Mouse (Mus musculus): ENCODE results near the gene Mob3c. TPM values are rescaled to one million over a fixed set of nuclear protein-coding genes. Genes with fewer than 3 reads are reported as not detected.

Gene Mob3c
- polyA plus RNA-seq (2015; fragmentation: Nextera tagmentation; extraction: Ambion mirVana): 14.0 and 14.1 TPM in 2 replicates

DNA sequence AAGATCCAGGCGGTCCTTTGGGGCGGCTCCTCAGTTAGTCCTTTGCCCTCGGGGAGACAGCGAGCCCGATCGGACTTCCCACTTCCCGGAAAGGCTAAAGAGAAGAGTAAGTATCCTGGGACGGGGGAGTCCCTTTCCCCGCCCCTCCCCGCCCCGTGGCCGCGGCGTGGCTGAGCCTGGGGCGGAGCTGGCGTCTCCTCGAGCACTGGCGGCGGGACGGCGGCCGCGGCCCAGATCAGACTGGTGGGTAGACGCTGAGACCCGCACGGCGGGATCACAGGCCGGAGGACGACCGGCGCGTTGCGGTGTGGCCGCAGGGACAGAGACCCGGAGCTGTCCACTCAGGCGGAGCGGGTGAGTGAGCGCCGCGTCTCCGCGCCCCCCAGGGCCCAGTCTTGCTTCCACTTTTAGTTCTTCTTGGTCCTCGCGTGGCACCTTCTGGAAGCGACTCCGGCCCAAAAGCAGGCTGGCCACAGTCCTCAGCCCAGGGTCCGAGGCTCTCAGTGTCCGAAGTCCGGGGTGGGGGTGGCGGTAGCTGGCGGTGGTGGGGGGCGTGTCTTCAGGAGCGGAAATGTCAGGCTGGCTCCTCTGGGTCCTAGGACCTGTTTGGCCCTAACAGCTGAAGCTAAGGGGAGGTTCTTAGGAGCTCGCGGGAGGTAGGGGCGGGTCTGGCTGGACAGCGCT lies at the start of gene Mob3c:
Gene Mob3c, plus strand, starts transcription at position 205 of the 684 bp plus-strand sequence.
- H3K4me2 ChIP-seq: peak within 1 kb of the TSS; percentile 77
- ATAC-seq (ENCODE audit: insufficient number of reproducible peaks, low FRiP score, low TSS enrichment, low read depth): peak; percentile 82
- peaks cover 16% of the 10 kb centered on the region for H3K4me1 ChIP-seq
- peaks cover 19% of the 10 kb centered on the region for H3K36me3 ChIP-seq
- peak within 1 kb of the TSS; percentile 88 for H3K4me3 ChIP-seq
- H3K27ac ChIP-seq: peak within 1 kb of the TSS; percentile 85
- no peaks in the 10 kb centered on the region for H3K9me3 ChIP-seq
- H3K27me3 ChIP-seq: no peaks in the 10 kb centered on the region
- H3K9ac ChIP-seq: peak within 1 kb of the TSS; percentile 81
- under 1% methylated on average over 55 of the region's 57 CpGs for WGBS

DNA sequence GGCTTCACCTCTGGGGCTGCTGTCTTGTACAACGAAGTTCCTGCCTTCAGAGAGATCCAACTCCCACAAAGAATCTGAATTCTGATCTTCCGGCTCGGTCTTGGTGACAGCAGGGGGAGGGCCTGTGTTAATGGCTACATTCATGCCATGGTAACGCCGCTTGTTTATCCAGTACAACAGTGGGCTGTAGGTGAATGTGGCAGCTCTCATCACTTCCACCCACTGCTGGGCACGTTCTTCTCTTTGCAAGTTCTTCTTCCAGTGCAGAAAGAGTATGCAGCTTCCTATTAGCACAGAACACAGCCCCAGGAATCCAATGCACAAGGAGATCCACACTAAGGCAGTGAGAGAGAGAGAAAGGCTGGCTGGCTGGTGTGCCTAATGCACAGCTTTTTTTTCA lies 47.6 kb upstream of the Mob3c start:
- Histone ChIP-seq H3K27ac (no peak overlapping the region), H3K27me3 (no peaks in the 10 kb centered on the region), H3K4me2 (no peak overlapping the region), H3K9me3 (no peaks in the 10 kb centered on the region), H3K4me3 (no peak overlapping the region), H3K36me3 (peaks cover 16% of the 10 kb centered on the region), H3K4me1 (peaks cover 8% of the 10 kb centered on the region; the same call in 1 of the 2 replicates), H3K9ac (no peak overlapping the region)
- no peak for ATAC-seq (ENCODE audit: insufficient number of reproducible peaks, low FRiP score, low TSS enrichment, low read depth)
- 45% methylated on average over 6 of the region's 6 CpGs for WGBS

DNA sequence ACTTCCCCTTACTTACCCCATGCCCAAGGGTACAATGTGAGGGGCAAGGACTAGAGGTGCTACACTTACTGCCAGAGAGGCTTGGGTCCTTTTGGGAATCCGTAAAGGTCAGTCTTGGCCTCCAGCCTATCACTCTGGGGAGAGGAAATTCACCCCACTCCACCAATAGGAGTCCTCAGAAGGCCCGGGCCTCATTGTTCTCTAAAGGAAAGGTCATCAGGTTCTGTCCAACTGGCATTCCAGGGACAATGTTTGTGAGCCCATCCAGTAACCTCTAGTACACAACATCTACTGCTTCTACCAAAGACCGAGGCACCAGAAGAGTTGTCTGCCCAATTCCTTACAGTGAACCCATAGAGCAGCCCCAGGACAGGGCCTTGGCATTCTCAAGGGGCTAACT lies 47.0 kb upstream of the Mob3c start, which contains the start of gene Tex38:
Gene Tex38, minus strand, starts transcription at position 101 of the 400 bp plus-strand sequence.
- Histone ChIP-seq H3K4me2 (no peak within 1 kb of the TSS), H3K9me3 (no peaks in the 10 kb centered on the region), H3K36me3 (peaks cover 16% of the 10 kb centered on the region), H3K27me3 (no peaks in the 10 kb centered on the region), H3K4me1 (peaks cover 13% of the 10 kb centered on the region; the same call in 1 of the 2 replicates), H3K4me3 (no peak within 1 kb of the TSS), H3K9ac (no peak within 1 kb of the TSS), H3K27ac (no peak within 1 kb of the TSS)
- ATAC-seq (ENCODE audit: insufficient number of reproducible peaks, low FRiP score, low TSS enrichment, low read depth): no peak
- WGBS: 78% methylated on average over 3 of the region's 3 CpGs

DNA sequence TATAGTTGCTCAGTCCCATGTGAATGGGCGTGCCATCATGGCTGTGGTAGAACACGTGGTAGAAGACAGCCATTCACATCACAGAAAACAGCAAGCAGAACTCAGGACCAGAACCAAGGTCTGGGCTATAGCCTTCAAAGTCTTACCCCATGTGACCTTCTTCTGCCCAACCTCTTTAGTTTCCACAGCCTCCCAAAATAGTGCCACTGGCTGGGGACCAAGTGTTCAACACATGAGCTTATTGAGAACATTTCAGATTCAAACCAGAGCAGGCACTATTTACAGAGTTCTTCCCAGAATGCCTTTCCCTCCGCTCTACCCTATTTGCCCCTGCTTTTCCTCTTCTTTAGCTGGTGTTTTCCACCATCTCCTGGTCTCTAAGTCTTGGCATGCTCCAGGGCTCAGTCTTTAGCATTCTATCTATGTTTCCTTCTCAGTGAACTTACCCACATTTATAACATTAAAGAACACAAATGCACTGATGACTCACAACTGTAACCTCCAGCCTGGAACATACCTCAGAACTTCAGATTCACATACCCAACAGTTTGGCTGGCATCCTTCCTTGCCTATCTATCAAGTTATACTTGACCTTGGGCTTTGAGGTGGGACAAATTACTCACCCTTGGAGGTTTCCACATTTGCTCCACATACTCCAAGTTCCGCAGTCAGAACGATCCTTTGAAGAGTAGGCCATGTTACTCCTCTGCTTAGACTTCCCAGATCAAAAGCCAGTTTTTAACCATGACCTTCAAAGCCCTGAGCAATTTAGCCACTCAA lies 45.7 kb upstream of the Mob3c start:
- Histone ChIP-seq H3K4me2 (no peak overlapping the region), H3K9me3 (no peaks in the 10 kb centered on the region), H3K36me3 (peaks cover 7% of the 10 kb centered on the region; the same call in 1 of the 2 replicates), H3K9ac (no peak overlapping the region), H3K27me3 (no peaks in the 10 kb centered on the region), H3K4me3 (no peak overlapping the region), H3K4me1 (peaks cover 13% of the 10 kb centered on the region; the same call in 1 of the 2 replicates), H3K27ac (no peak overlapping the region)
- WGBS: 86% methylated on average over 5 of the region's 5 CpGs
- ATAC-seq (ENCODE audit: insufficient number of reproducible peaks, low FRiP score, low TSS enrichment, low read depth): no peak

DNA sequence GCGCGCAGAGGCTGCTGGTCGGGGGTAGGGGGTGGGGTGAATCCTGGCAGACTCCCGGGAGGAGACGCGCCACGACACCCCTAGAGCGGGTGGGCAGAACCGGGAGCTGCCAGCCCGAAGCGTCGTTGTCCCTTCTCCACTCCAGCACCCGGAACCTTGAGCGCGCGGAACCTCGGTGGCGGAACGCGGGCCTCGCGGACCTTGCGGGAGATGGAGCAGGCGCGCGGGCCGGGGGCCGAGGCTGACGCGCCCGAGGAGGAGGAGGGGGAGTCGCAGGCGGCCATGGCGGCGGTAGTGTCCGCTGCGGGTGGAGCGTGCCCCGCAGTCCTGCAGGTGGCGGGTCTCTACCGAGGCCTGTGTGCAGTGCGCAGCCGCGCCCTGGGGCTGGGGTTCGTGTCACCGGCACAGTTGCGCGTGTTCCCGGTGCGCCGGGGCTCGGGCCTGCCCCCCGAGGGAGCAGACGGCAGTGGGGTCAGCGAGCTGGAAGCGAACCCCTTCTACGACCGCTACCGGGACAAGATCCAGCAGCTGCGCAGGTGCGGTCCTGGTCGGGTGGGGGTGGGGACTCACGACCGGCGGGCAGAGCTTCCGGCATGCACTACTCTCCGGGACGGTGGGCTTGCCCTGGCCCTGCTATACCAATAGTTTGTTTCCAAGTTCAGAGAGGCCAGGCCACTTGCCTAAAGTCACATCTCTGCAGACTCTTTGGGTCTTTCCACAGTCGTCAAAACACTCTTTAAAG lies 43.0 kb upstream of the Mob3c start, which contains the start of gene Atpaf1:
Gene Atpaf1, plus strand, starts transcription at position 44 of the 742 bp plus-strand sequence.
- Histone ChIP-seq H3K36me3 (peaks cover 22% of the 10 kb centered on the region; the same call in 1 of the 2 replicates), H3K27me3 (no peaks in the 10 kb centered on the region), H3K4me2 (peak within 1 kb of the TSS; percentile 76), H3K27ac (peak within 1 kb of the TSS; percentile 65), H3K9me3 (no peaks in the 10 kb centered on the region), H3K4me3 (peak within 1 kb of the TSS; percentile 70), H3K4me1 (peaks cover 13% of the 10 kb centered on the region; the same call in 1 of the 2 replicates), H3K9ac (peak within 1 kb of the TSS; percentile 63)
- WGBS: under 1% methylated on average over 69 of the region's 69 CpGs
- ATAC-seq (ENCODE audit: insufficient number of reproducible peaks, low FRiP score, low TSS enrichment, low read depth): peak; percentile 64

DNA sequence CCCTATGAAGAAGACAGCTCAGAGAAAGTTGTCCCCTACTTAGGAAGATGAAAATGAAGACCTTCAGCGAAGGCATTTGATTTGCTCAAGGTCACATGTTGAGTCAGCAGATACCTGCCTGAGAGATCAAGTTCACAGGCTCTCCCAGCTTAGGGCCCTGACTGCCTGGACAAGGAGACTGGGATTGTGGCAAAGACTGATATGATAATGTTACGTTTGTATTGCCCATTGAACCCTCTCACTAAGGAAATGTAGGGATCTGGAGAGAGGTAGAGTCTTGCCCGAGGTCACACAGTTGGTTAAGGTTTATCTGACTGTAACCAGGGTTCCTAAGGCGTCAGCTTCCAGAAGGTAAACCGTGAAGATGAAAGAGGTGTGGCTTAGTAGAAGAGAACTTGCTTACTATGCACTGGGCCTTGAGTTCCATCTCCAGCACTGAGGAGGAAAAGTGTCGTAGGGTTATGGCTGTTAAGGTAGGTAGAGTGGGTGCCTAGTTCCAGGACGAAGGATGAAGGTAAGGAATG lies 42.3 kb upstream of the Mob3c start:
- 49% methylated on average over 7 of the region's 7 CpGs for WGBS

DNA sequence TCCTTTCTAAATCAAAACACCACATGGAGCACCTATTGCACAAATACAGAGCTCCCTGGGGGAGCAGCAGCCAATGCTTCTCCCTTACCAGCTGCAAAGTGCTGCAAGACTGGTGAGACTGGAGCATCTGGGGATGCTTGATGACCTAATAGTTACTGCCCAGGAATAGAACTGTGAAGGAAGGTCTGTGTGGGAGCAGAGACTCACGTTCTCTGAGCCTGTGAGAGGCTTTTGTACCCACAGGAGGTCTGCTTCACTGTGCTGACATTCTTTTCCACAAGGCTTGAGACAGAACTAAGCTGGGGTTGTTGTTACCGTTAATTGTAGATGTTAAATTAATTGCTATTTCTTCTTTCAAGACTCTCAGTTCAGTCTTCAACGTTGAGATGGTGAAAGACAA lies 37.0 kb upstream of the Mob3c start:
- H3K4me3 ChIP-seq: no peak overlapping the region
- H3K9me3 ChIP-seq: no peaks in the 10 kb centered on the region
- H3K36me3 ChIP-seq: peaks cover 59% of the 10 kb centered on the region
- peaks cover under 1% of the 10 kb centered on the region; the same call in 1 of the 2 replicates for H3K4me1 ChIP-seq
- no peak for ATAC-seq (ENCODE audit: insufficient number of reproducible peaks, low FRiP score, low TSS enrichment, low read depth)
- H3K27me3 ChIP-seq: no peaks in the 10 kb centered on the region
- H3K9ac ChIP-seq: no peak overlapping the region
- H3K27ac ChIP-seq: no peak overlapping the region
- 81% methylated on average over 3 of the region's 3 CpGs for WGBS
- no peak overlapping the region for H3K4me2 ChIP-seq

More for the DNA sequence above, 42.3 kb upstream of the Mob3c start:
- no peak for ATAC-seq (ENCODE audit: insufficient number of reproducible peaks, low FRiP score, low TSS enrichment, low read depth)
- Histone ChIP-seq H3K27me3 (no peaks in the 10 kb centered on the region), H3K36me3 (peaks cover 28% of the 10 kb centered on the region), H3K4me2 (peak overlapping the region; percentile 76), H3K4me1 (peaks cover 13% of the 10 kb centered on the region; the same call in 1 of the 2 replicates), H3K4me3 (peak overlapping the region; percentile 70), H3K9ac (peak overlapping the region; percentile 63), H3K9me3 (no peaks in the 10 kb centered on the region), H3K27ac (peak overlapping the region; percentile 65; the same call in 1 of the 2 replicates)

DNA sequence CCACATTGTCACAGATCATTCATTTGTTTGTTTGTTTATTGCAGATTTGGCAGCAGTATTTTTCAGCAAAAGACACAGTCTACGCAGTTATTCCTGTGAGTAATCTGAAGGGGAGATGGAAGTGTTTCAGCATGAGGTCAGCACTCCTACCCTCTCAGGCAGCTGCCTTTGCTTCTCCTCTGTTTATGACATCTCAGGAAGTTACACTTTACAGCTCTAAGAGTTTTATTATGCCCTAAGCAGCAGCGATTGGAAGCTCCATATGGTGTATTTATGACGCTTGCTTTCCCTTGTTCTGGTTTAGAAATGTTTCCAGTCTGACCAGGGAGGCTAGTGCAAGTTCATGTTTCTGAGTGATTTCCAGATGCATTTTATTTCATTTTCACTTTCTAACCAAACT lies 32.5 kb upstream of the Mob3c start:
- H3K4me2 ChIP-seq: no peak overlapping the region
- WGBS: 27% methylated on average over 3 of the region's 3 CpGs
- no peaks in the 10 kb centered on the region for H3K9me3 ChIP-seq
- no peak for ATAC-seq (ENCODE audit: insufficient number of reproducible peaks, low FRiP score, low TSS enrichment, low read depth)
- peaks cover 62% of the 10 kb centered on the region for H3K36me3 ChIP-seq
- no peak overlapping the region for H3K4me3 ChIP-seq
- no peak overlapping the region for H3K27ac ChIP-seq
- no peak overlapping the region for H3K9ac ChIP-seq
- no peaks in the 10 kb centered on the region for H3K27me3 ChIP-seq
- H3K4me1 ChIP-seq: no peaks in the 10 kb centered on the region

DNA sequence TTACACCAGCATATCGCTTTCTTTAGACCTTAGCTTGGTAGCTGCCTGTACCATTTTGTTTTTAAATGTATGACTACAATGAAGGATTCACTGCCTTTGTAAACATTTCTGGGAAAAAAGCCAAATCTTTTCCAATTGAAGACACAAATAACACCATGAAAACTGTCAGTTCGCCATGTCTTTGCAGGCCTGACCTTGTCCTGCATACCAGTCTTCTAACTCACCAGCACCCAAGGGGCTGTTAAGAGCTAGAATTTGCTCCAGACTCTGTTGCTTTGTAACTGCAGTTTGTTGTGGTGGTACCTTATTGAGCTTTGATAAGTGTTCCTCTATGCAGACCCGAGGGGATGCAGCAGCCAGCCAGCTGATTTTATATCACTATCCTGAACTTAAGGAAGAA lies 27.9 kb upstream of the Mob3c start:
- Histone ChIP-seq H3K4me3 (no peak overlapping the region), H3K9me3 (no peaks in the 10 kb centered on the region), H3K4me2 (no peak overlapping the region), H3K4me1 (no peaks in the 10 kb centered on the region), H3K9ac (no peak overlapping the region), H3K36me3 (peaks cover 58% of the 10 kb centered on the region), H3K27ac (no peak overlapping the region), H3K27me3 (no peaks in the 10 kb centered on the region)
- ATAC-seq (ENCODE audit: insufficient number of reproducible peaks, low FRiP score, low TSS enrichment, low read depth): no peak
- WGBS: 78% methylated on average over 3 of the region's 3 CpGs

DNA sequence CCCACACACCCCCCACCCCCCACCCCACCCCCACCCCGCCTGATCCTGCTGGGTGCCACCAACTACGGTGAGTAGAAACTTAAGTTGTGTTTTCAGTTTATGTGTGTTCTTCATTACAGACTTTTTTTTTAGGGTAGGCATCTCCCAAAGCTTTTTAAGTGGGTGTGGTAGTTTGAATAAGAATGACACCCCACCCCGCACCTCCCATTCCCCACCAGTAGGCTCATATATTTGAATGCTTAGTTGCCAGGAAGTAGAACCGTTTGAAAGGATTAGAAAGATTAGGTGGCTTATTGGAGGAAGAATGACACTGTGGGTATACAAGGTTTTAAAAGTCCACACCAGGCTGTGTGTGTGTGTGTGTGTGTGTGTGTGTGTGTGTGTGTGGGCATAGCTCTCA lies 15.6 kb upstream of the Mob3c start:
- WGBS: 79% methylated on average over 4 of the region's 4 CpGs
- Histone ChIP-seq H3K4me2 (no peak overlapping the region), H3K27me3 (no peaks in the 10 kb centered on the region), H3K27ac (no peak overlapping the region), H3K9me3 (no peaks in the 10 kb centered on the region), H3K9ac (no peak overlapping the region), H3K36me3 (peaks cover 31% of the 10 kb centered on the region), H3K4me1 (no peaks in the 10 kb centered on the region), H3K4me3 (no peak overlapping the region)
- no peak for ATAC-seq (ENCODE audit: insufficient number of reproducible peaks, low FRiP score, low TSS enrichment, low read depth)

DNA sequence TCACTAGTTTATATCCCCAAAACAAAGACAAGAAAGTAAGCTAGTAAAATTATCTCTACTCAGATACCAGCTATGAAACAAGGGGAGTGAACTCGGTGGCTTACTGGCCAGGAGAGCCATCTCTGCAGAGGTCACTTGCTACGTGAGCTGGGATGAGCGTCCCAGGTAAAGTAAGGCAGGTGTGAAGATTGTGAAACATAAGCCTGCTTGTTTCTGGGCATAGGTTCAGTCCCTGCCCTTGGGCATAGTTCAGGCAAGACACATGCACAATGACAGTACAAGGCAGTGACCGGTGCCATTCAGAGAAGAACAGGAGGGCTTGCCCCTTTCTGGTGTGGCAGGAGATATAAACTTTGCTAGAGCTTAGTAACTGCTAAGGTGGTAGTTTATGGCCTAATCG lies 12.3 kb upstream of the Mob3c start:
- WGBS: 90% methylated on average over 5 of the region's 5 CpGs
- peaks cover 31% of the 10 kb centered on the region for H3K36me3 ChIP-seq

More for the DNA sequence above, 12.3 kb upstream of the Mob3c start:
- Histone ChIP-seq H3K27ac (no peak overlapping the region), H3K4me2 (no peak overlapping the region), H3K9ac (no peak overlapping the region), H3K4me3 (no peak overlapping the region), H3K27me3 (no peaks in the 10 kb centered on the region), H3K4me1 (no peaks in the 10 kb centered on the region), H3K9me3 (no peaks in the 10 kb centered on the region)
- no peak for ATAC-seq (ENCODE audit: insufficient number of reproducible peaks, low FRiP score, low TSS enrichment, low read depth)
